Mouse (Mus musculus): ENCODE measurements at regions not wholly inside any gene's neighbourhood (a gene's known extent, or its start where the extent isn't known, plus 50 kb on each side); places are given as distances from the start of the nearest gene placed in this dataset.
A peak's percentile ranks its signal among the peaks of the same experiment; 100 is the strongest.

DNA sequence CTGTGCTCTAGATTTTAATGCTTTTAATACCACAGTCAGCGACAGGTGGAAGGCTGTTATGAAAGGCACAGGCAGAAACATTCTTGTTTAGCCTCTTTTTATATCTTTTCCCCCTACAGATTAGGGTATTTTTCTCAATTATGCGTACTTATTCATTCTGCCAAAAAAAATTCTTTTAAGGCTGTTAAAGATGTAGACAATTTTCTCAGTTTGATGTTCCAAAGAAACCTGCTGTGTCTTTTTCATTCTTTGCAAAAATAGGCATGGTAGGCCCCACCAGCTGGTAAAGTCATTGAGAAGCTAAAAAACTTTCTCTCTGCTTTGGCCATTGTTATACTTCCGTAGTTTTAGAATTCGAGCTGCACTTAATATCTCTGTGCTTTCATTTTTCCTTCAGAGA, 210.5 kb upstream of the Gnpda2 start:
- ATAC-seq, result no peak

DNA sequence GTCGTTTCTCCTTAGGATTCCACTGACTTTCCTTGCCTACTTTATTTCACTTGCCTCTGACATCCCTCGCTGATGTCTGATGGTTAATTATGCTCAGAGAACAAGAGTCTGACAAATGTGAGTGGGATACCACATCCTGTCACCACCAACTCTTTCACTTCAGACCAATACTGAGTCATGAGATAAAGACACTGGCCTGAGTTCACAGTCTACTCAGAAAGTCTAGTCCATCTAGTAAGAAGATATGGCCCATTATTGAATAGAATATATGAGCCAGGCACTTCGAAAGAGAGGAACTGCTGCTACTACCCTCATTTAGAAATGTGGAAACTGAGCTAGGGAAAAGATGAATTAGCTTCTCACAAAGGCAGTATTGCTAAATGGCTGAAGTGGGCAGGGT, 210.0 kb upstream of the Gnpda2 start:
- Histone ChIP-seq H3K9me3 (replicated peaks; ENCODE audit: control insufficient read depth, low read length, poor library complexity, severe bottlenecking) (no peaks in the 10 kb centered on the region), H3K9ac (ENCODE audit: low read depth, low read length) (no peak overlapping the region)
- WGBS, result 87% methylated on average over 3 of the region's 3 CpGs

More for the DNA sequence above, 210.5 kb upstream of the Gnpda2 start:
- WGBS, result 41% methylated on average over 4 of the region's 4 CpGs
- Histone ChIP-seq H3K27me3 (ENCODE audit: control insufficient read depth, insufficient read depth, low read depth, low read length) (no peaks in the 10 kb centered on the region), H3K4me1 (ENCODE audit: control insufficient read depth, insufficient read depth, low read length) (no peaks in the 10 kb centered on the region), H3K9me3 (replicated peaks; ENCODE audit: control insufficient read depth, low read length, poor library complexity, severe bottlenecking) (no peaks in the 10 kb centered on the region), H3K36me3 (ENCODE audit: control insufficient read depth, insufficient read depth, low read length) (no peaks in the 10 kb centered on the region), H3K4me3 (ENCODE audit: low read depth, low read length) (no peak overlapping the region), H3K9ac (ENCODE audit: low read depth, low read length) (no peak overlapping the region), H3K4me2 (ENCODE audit: low read length) (no peak overlapping the region), H3K27ac (ENCODE audit: low read length) (no peak overlapping the region)

DNA sequence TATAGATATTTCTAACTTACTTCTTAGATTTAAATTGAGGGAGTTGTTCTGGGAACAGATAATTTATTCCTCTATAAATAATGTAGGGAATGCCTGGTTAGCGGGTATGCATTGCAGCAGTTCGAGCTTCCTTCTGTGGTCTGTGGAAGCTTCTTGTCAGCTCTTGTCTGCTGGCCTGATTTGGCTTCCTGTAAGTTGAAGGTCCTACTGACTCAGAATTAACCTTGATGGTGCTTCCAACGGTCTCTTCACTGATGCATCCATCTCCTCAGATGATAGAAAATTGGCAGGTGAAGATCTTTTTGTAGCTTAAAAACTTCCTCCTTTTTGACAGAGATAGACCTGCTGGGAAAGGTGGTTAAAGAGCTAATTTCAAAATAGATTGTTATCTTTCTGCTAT, 203.2 kb upstream of the Gnpda2 start:
- Histone ChIP-seq H3K9me3 (replicated peaks; ENCODE audit: control insufficient read depth, low read length, poor library complexity, severe bottlenecking) (no peaks in the 10 kb centered on the region), H3K4me1 (ENCODE audit: control insufficient read depth, insufficient read depth, low read length) (no peaks in the 10 kb centered on the region), H3K4me3 (ENCODE audit: low read depth, low read length) (no peak overlapping the region), H3K36me3 (ENCODE audit: control insufficient read depth, insufficient read depth, low read length) (no peaks in the 10 kb centered on the region), H3K27ac (ENCODE audit: low read length) (no peak overlapping the region), H3K27me3 (ENCODE audit: control insufficient read depth, insufficient read depth, low read depth, low read length) (no peaks in the 10 kb centered on the region), H3K9ac (ENCODE audit: low read depth, low read length) (no peak overlapping the region), H3K4me2 (ENCODE audit: low read length) (no peak overlapping the region)
- 75% methylated on average over 3 of the region's 3 CpGs for WGBS
- no peak for ATAC-seq

More for the DNA sequence above, 210.0 kb upstream of the Gnpda2 start:
- H3K27ac ChIP-seq (ENCODE audit: low read length), result no peak overlapping the region
- no peak overlapping the region for H3K4me2 ChIP-seq (ENCODE audit: low read length)
- no peaks in the 10 kb centered on the region for H3K4me1 ChIP-seq (ENCODE audit: control insufficient read depth, insufficient read depth, low read length)
- H3K4me3 ChIP-seq (ENCODE audit: low read depth, low read length), result no peak overlapping the region
- no peak for ATAC-seq
- H3K36me3 ChIP-seq (ENCODE audit: control insufficient read depth, insufficient read depth, low read length), result no peaks in the 10 kb centered on the region
- no peaks in the 10 kb centered on the region for H3K27me3 ChIP-seq (ENCODE audit: control insufficient read depth, insufficient read depth, low read depth, low read length)

DNA sequence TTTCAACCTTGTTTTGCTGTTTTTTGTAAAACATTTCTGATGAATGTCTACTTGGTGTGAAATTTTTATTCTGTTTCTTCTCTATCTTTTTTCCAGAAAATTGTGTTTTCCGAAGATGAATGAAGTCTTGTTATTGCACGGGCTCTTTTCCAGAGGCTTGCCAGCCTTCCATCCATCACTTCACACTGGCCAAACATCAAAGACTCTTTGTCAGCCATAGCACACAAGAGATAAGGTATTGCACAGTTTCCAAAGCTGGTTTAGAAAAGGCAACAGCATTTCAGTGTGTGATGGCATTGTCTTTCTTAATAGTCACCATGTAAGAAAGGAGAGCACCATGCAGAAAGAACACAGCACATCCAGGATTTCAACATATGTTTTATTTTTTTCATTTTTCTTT, 202.5 kb upstream of the Gnpda2 start:
- no peak for ATAC-seq

DNA sequence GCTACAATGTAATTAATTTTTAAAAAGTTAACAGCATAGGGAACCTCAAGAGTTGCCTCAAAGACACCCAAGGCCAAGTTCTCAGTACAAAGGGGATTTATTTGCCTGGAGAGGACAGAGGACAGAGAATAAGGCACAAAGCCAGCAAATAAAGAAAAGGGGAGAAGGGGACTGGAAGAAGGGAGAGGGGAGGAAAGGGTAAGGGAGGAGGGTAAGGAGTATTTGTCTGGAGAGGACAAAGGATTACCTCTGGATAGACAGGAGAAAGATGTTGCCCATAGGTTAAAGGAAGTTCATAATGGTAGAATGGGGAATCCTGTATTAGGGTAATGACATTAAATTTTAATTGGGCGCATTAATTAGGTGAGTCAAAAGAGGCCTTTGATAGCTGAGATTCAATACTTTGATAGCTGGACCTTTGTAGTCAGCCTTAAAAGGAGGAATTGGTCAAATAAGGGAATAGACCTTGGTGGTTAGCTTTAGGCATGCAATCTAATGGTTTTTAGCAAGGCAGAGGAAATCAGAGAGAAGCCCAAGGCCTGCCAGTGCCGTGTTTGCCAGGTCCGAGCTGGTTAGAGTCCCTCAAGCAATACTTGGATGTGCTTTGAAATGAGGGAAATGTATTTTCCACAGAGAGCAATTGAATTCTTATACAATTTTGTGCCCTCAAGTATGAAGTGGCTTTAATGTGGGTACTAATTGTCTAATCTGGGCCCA, 164.8 kb upstream of the Gnpda2 start:
- Histone ChIP-seq H3K9me3 (replicated peaks; ENCODE audit: control insufficient read depth, low read length, poor library complexity, severe bottlenecking) (no peaks in the 10 kb centered on the region), H3K4me3 (ENCODE audit: low read depth, low read length) (no peak overlapping the region), H3K27me3 (ENCODE audit: control insufficient read depth, insufficient read depth, low read depth, low read length) (no peaks in the 10 kb centered on the region), H3K27ac (ENCODE audit: low read length) (no peak overlapping the region), H3K4me2 (ENCODE audit: low read length) (no peak overlapping the region), H3K9ac (ENCODE audit: low read depth, low read length) (no peak overlapping the region), H3K36me3 (ENCODE audit: control insufficient read depth, insufficient read depth, low read length) (no peaks in the 10 kb centered on the region), H3K4me1 (ENCODE audit: control insufficient read depth, insufficient read depth, low read length) (peaks cover 5% of the 10 kb centered on the region; the same call in 1 of the 2 replicates)
- ATAC-seq, result peak; percentile 36; the same call in 1 of the 2 replicates
- WGBS, result 73% methylated on average over 3 of the region's 3 CpGs

More for the DNA sequence above, 202.5 kb upstream of the Gnpda2 start:
- no peak overlapping the region for H3K4me2 ChIP-seq (ENCODE audit: low read length)
- H3K27ac ChIP-seq (ENCODE audit: low read length), result no peak overlapping the region
- no peak overlapping the region for H3K4me3 ChIP-seq (ENCODE audit: low read depth, low read length)
- H3K9ac ChIP-seq (ENCODE audit: low read depth, low read length), result no peak overlapping the region
- H3K9me3 ChIP-seq (replicated peaks; ENCODE audit: control insufficient read depth, low read length, poor library complexity, severe bottlenecking), result no peaks in the 10 kb centered on the region
- H3K4me1 ChIP-seq (ENCODE audit: control insufficient read depth, insufficient read depth, low read length), result no peaks in the 10 kb centered on the region
- H3K27me3 ChIP-seq (ENCODE audit: control insufficient read depth, insufficient read depth, low read depth, low read length), result no peaks in the 10 kb centered on the region
- 81% methylated on average over 2 of the region's 2 CpGs for WGBS
- H3K36me3 ChIP-seq (ENCODE audit: control insufficient read depth, insufficient read depth, low read length), result no peaks in the 10 kb centered on the region

DNA sequence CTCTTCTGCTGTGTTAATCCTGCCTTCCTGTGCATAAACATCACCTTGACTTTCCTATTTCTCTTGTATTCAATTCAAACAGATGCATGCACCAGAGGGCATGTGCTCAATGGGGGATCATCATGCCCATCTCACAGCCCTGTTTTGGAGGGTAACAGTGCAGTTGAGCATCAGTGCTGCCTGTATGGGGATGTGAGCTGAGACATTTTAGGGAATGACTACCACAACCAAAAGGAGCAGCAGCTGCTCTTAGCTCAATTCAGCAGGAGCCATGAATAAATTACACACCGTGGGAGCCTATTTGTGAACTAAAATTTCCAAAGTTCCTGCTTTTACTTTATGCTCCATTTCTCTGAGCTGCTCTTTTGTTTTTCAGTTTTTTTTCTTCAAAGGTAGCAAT, 164.2 kb upstream of the Gnpda2 start:
- Histone ChIP-seq H3K27ac (ENCODE audit: low read length) (no peak overlapping the region), H3K9me3 (replicated peaks; ENCODE audit: control insufficient read depth, low read length, poor library complexity, severe bottlenecking) (no peaks in the 10 kb centered on the region)
- no peak for ATAC-seq

DNA sequence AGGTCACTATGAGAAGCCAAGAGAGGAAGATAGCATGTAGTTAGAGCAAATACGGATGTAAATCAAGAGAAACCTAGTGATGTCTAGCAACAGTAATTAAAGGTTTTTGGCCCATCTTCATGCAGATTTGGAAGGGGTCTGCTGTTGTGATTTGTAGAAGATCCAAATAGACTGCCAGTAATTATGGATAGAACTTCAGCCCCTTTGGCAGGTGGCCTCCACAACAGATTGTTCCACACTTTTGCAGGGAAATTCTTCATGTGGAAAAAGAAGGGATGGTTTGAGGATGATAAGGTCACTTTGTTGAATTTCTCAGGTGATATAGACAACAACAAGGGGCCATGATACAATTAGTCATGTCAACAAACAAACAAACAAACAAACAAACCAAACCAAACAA, 148.4 kb upstream of the Gnpda2 start:
- H3K4me2 ChIP-seq (ENCODE audit: low read length), result no peak overlapping the region
- no peak for ATAC-seq
- no peak overlapping the region for H3K4me3 ChIP-seq (ENCODE audit: low read depth, low read length)
- no peaks in the 10 kb centered on the region for H3K36me3 ChIP-seq (ENCODE audit: control insufficient read depth, insufficient read depth, low read length)
- 97% methylated on average over 1 of the region's 1 CpGs for WGBS
- no peak overlapping the region for H3K27ac ChIP-seq (ENCODE audit: low read length)
- H3K9me3 ChIP-seq (replicated peaks; ENCODE audit: control insufficient read depth, low read length, poor library complexity, severe bottlenecking), result no peaks in the 10 kb centered on the region
- no peaks in the 10 kb centered on the region for H3K4me1 ChIP-seq (ENCODE audit: control insufficient read depth, insufficient read depth, low read length)
- no peak overlapping the region for H3K9ac ChIP-seq (ENCODE audit: low read depth, low read length)
- H3K27me3 ChIP-seq (ENCODE audit: control insufficient read depth, insufficient read depth, low read depth, low read length), result no peaks in the 10 kb centered on the region

More for the DNA sequence above, 164.2 kb upstream of the Gnpda2 start:
- Histone ChIP-seq H3K4me2 (ENCODE audit: low read length) (no peak overlapping the region), H3K36me3 (ENCODE audit: control insufficient read depth, insufficient read depth, low read length) (no peaks in the 10 kb centered on the region), H3K4me3 (ENCODE audit: low read depth, low read length) (no peak overlapping the region), H3K27me3 (ENCODE audit: control insufficient read depth, insufficient read depth, low read depth, low read length) (no peaks in the 10 kb centered on the region), H3K9ac (ENCODE audit: low read depth, low read length) (no peak overlapping the region), H3K4me1 (ENCODE audit: control insufficient read depth, insufficient read depth, low read length) (peaks cover 5% of the 10 kb centered on the region; the same call in 1 of the 2 replicates)
- 24% methylated on average over 1 of the region's 1 CpGs for WGBS

DNA sequence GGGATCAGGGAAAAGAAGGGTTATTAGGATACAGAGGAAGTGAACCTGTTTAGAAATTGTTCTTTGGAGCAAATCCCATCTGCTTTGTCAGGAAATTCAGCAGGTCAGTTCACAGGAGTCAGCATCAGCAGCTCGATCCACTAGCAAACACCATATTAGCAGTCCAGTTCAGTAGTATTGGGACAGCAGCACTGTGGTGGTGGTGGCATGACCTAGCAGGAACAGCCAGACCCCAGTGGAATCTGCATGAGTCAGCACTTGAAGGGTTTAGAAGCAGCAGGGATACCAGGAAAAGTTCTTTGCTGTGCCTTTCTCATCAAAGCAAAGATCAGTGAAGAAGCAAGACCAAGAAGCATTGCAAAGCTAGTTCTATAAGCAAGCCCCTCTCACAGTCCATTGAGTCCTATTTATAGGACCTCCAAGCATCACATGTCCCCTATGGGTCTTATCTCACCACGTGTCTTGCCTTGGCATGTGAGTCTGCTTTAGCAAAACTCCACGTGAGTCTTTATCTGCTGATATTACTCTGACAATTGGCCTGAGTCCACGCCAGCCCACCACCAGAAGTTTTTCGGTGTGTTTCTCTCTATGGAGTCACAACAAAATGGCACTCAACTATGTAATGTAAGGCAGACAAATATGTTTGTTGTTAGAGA, 129.3 kb upstream of the Gnpda2 start:
- 84% methylated on average over 5 of the region's 5 CpGs for WGBS
- no peaks in the 10 kb centered on the region for H3K27me3 ChIP-seq (ENCODE audit: control insufficient read depth, insufficient read depth, low read depth, low read length)

DNA sequence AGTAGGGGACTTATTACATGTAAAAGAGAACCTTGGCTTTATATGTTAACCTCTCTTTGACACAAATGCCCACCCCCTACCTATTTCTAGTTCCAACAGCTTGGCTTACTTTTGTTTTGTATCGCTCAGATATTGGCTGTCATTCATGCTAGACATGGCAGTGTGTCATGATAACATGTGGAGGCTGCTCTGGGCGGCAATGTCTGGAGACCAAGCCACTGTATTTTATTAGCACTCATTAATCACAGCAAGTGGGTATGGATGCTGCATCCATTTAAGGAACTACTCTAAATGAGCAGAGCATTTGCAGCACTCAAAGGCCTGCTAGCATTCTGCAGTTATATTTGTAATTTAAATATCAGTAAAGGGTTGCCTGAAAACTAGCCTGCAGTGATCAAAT, 123.9 kb upstream of the Gnpda2 start:
- H3K9me3 ChIP-seq (replicated peaks; ENCODE audit: control insufficient read depth, low read length, poor library complexity, severe bottlenecking), result no peaks in the 10 kb centered on the region
- H3K27ac ChIP-seq (ENCODE audit: low read length), result no peak overlapping the region
- H3K4me1 ChIP-seq (ENCODE audit: control insufficient read depth, insufficient read depth, low read length), result no peaks in the 10 kb centered on the region
- no peaks in the 10 kb centered on the region for H3K27me3 ChIP-seq (ENCODE audit: control insufficient read depth, insufficient read depth, low read depth, low read length)
- 45% methylated on average over 2 of the region's 2 CpGs for WGBS
- H3K36me3 ChIP-seq (ENCODE audit: control insufficient read depth, insufficient read depth, low read length), result no peaks in the 10 kb centered on the region
- no peak overlapping the region for H3K4me3 ChIP-seq (ENCODE audit: low read depth, low read length)
- no peak overlapping the region for H3K4me2 ChIP-seq (ENCODE audit: low read length)
- H3K9ac ChIP-seq (ENCODE audit: low read depth, low read length), result no peak overlapping the region
- ATAC-seq, result no peak

More for the DNA sequence above, 129.3 kb upstream of the Gnpda2 start:
- Histone ChIP-seq H3K36me3 (ENCODE audit: control insufficient read depth, insufficient read depth, low read length) (no peaks in the 10 kb centered on the region), H3K9ac (ENCODE audit: low read depth, low read length) (no peak overlapping the region), H3K27ac (ENCODE audit: low read length) (no peak overlapping the region), H3K4me3 (ENCODE audit: low read depth, low read length) (no peak overlapping the region), H3K4me2 (ENCODE audit: low read length) (no peak overlapping the region), H3K4me1 (ENCODE audit: control insufficient read depth, insufficient read depth, low read length) (no peaks in the 10 kb centered on the region), H3K9me3 (replicated peaks; ENCODE audit: control insufficient read depth, low read length, poor library complexity, severe bottlenecking) (no peaks in the 10 kb centered on the region)
- ATAC-seq, result no peak
